Comparison of ENCODE assay signal across 7 mouse cellular contexts in the genomic region with DNA sequence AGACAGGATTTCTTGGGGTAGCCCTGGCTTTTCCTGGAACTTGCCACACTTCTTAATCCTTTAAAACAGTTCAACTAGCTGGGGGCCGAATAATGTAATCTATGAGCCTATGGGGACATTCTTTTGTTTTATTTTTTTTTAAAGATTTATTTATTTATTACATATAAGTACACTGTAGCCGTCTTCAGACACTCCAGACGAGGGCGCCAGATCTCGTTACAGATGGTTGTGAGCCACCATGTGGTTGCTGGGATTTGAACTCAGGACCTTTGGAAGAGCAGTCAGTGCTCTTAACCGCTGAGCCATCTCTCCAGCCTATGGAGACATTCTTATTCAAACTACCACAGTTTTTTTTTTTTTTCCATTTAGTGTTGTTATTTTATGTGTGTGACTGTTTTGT. TPM values are rescaled to one million over a fixed set of nuclear protein-coding genes. Genes with fewer than 3 reads are reported as not detected.
DNase-seq lines count a peak whose midpoint lies in the region; ATAC-seq and TF ChIP-seq lines count a peak whose summit lies in the region.
"Not testable (repeated sequence)": the region's sequence is repeated elsewhere in the genome, so short reads cannot be mapped to it uniquely, and the experiment has no call there.

No protein-coding gene starts in this region.

- TF ChIP-seq RAD21 in CH12.LX (IDR thresholded peaks at IDR 0.05; ENCODE audit: low read depth, low read length), result not testable (repeated sequence)

- DNase-seq in CH12.LX (ENCODE audit: extremely low read depth); Patski (ENCODE audit: low read depth, low spot score); gastrocnemius, adult 2 months: not testable (repeated sequence)
- DNase-seq in splenic B cell, adult 2 months (ENCODE audit: low read depth, low spot score), result peak; percentile 26
- DNase-seq in thymus, postnatal 14 days, result peak; percentile 49
- DNase-seq in thymus, postnatal 4 days, result peak; percentile 66

- TF ChIP-seq POLR2A in CH12.LX (IDR thresholded peaks at IDR 0.05; ENCODE audit: low read depth, low read length), result not testable (repeated sequence)

- not testable (repeated sequence) for H3K9me3 ChIP-seq in CH12.LX (replicated peaks; ENCODE audit: low read length); intestine, embryonic 15.5 days

- CTCF ChIA-PET in Patski (lab: Charles Lee), result interaction anchor here (1.2 to 1.6 kb wide), 2 partner anchors 21 to 64 kb away, joined by 3 to 4 read pairs; no protein-coding TSS in a partner anchor

- not testable (repeated sequence) for H3K27me3 ChIP-seq in CH12.LX (replicated peaks); Patski; intestine, embryonic 15.5 days (replicated peaks); splenic B cell, adult 2 months (ENCODE audit: control insufficient read depth, insufficient read depth, low read length, poor library complexity, severe bottlenecking)

- ATAC-seq in Patski, result not testable (repeated sequence)
- 0 out of 2 replicates have a peak, but pooled peaks have one; percentile 15 for ATAC-seq in intestine, embryonic 15.5 days

- POLR2A ChIA-PET in Patski (lab: Charles Lee), result not testable (repeated sequence)

- not testable (repeated sequence) for H3K27ac ChIP-seq in CH12.LX (ENCODE audit: insufficient read depth, low read depth); intestine, embryonic 15.5 days
- H3K27ac ChIP-seq in gastrocnemius, adult 2 months, result peak overlapping the region; percentile 56; the same call in 1 of the 2 replicates

- WGBS in intestine, embryonic 15.5 days, result 89% methylated on average over 6 of the region's 6 CpGs

- 0 out of 2 replicates have a peak, but pooled peaks have one; percentile 4 for TF ChIP-seq EP300 in CH12.LX (IDR thresholded peaks at IDR 0.05; ENCODE audit: low read length)

- not testable (repeated sequence) for H3K4me3 ChIP-seq in CH12.LX (replicated peaks in 1 of 3; ENCODE audit: low read depth in 2 of 3, low read length in 2 of 3, poor library complexity in 1 of 3); gastrocnemius, adult 2 months; intestine, embryonic 15.5 days (replicated peaks)

- dilution Hi-C loops in CH12.LX (cut with MboI; ENCODE audit: extremely low pct_ligation_motif_present, extremely low pct_unique_long_range_greater_than_20kb, low sequenced_read_pairs), result not testable (repeated sequence)

- in situ Hi-C loops in CH12.LX (cut with MboI; ENCODE audit: low pct_ligation_motif_present, low pct_unique_long_range_greater_than_20kb, low sequenced_read_pairs), result loop anchor here (10.0 kb wide), 1 partner anchor 125 kb away; a partner anchor contains a TSS
- in situ Hi-C loops in Patski (cut with MboI; ENCODE audit: low pct_unique_long_range_greater_than_20kb), result not testable (repeated sequence)

- TF ChIP-seq CTCF in CH12.LX (conservative IDR thresholded peaks at IDR 0.05 in 1 of 2, IDR thresholded peaks at IDR 0.05 in 1 of 2; ENCODE audit: low read depth in 2 of 2, low read length in 2 of 2), result peak in 1 of 2 experiments; percentile 35; a peak in 1 of 4 replicates
- peak; percentile 40 for TF ChIP-seq CTCF in Patski (IDR thresholded peaks at IDR 0.05)
- not testable (repeated sequence) for TF ChIP-seq CTCF in gastrocnemius, adult 2 months (IDR thresholded peaks at IDR 0.05)

- H3K4me2 ChIP-seq in CH12.LX (ENCODE audit: insufficient read depth, low read depth, poor library complexity, severe bottlenecking); intestine, embryonic 15.5 days (replicated peaks): not testable (repeated sequence)

- H3K36me3 ChIP-seq in CH12.LX (replicated peaks in 1 of 2; ENCODE audit: control insufficient read depth in 1 of 2, insufficient read depth in 1 of 2, low read length in 1 of 2), result peaks cover 38 to 58% of the 10 kb centered on the region in 2 experiments
- H3K36me3 ChIP-seq in intestine, embryonic 15.5 days, result peaks cover 25% of the 10 kb centered on the region
- not testable (repeated sequence) for H3K36me3 ChIP-seq in splenic B cell, adult 2 months (ENCODE audit: control insufficient read depth, insufficient read depth, low read length, poor library complexity, severe bottlenecking)

- H3K79me2 ChIP-seq in CH12.LX (replicated peaks; ENCODE audit: control insufficient read depth, extremely low read depth, insufficient read depth, poor library complexity, severe bottlenecking), result not testable (repeated sequence)

- peaks cover 3 to 35% of the 10 kb centered on the region in 2 experiments for H3K4me1 ChIP-seq in CH12.LX (ENCODE audit: control insufficient read depth in 1 of 2, insufficient read depth in 2 of 2)
- not testable (repeated sequence) for H3K4me1 ChIP-seq in intestine, embryonic 15.5 days (replicated peaks)

- H3K9ac ChIP-seq in CH12.LX (ENCODE audit: insufficient read depth, low read depth); intestine, embryonic 15.5 days: not testable (repeated sequence)

- intact Hi-C loops in gastrocnemius, adult 2 months (cut with DNase I), result loop anchor here (1.0 to 5.0 kb wide), 2 partner anchors 45 to 222 kb away; no protein-coding TSS in a partner anchor

RNA-seq across cellular contexts. Expression of a gene that starts 8.5 kb away (rescaled TPM):
- total RNA-seq in CH12.LX (2012; rRNA removed), result 89.1 and 112 TPM in 2 replicates
- total RNA-seq in CH12.LX (2014; rRNA removed), result 115 and 124 TPM in 2 replicates
- polyA plus RNA-seq in CH12.LX (2012; ENCODE audit: insufficient read length, low read depth), result 110 and 133 TPM in 2 replicates
- polyA plus RNA-seq in Patski (2021), result 56.1 TPM
- total RNA-seq in gastrocnemius, adult 2 months (2021), result 10 to 100 TPM; 35.6 to 45.8 TPM
- 126 and 128 TPM in 2 replicates for polyA plus RNA-seq in intestine, embryonic 15.5 days (2015; fragmentation: Nextera tagmentation; extraction: Ambion mirVana)

RNA-seq across cellular contexts. Expression of a gene that starts 11.6 kb away (rescaled TPM):
- total RNA-seq in CH12.LX (2012; rRNA removed) (88.6 and 101 TPM in 2 replicates), CH12.LX (2014; rRNA removed) (63.7 and 66.7 TPM in 2 replicates)
- polyA plus RNA-seq in CH12.LX (2012; ENCODE audit: insufficient read length, low read depth) (81.7 and 89.6 TPM in 2 replicates), Patski (2021) (23.7 TPM)
- 10 to 100 TPM in 1 of 2 experiments, 1 to 10 TPM in 1; 8.7 to 10.9 TPM for total RNA-seq in gastrocnemius, adult 2 months (2021)
- polyA plus RNA-seq in intestine, embryonic 15.5 days (2015; fragmentation: Nextera tagmentation; extraction: Ambion mirVana), result 18.5 and 18.6 TPM in 2 replicates

RNA-seq across cellular contexts. Expression of a gene that starts 19.4 kb away (rescaled TPM):
- total RNA-seq in CH12.LX (2012; rRNA removed) (115 and 143 TPM in 2 replicates), CH12.LX (2014; rRNA removed) (107 and 108 TPM in 2 replicates)
- polyA plus RNA-seq in CH12.LX (2012; ENCODE audit: insufficient read length, low read depth) (66.1 and 70.3 TPM in 2 replicates), Patski (2021) (16.1 TPM)
- total RNA-seq in gastrocnemius, adult 2 months (2021), result 1 to 10 TPM; 6.5 to 9.7 TPM
- polyA plus RNA-seq in intestine, embryonic 15.5 days (2015; fragmentation: Nextera tagmentation; extraction: Ambion mirVana), result 5.0 and 5.6 TPM in 2 replicates

RNA-seq across cellular contexts. Expression of a gene that starts 19.4 kb away (rescaled TPM):
- total RNA-seq in CH12.LX (2012; rRNA removed) (4.3 and 4.7 TPM in 2 replicates), CH12.LX (2014; rRNA removed) (3.8 and 4.3 TPM in 2 replicates)
- polyA plus RNA-seq in CH12.LX (2012; ENCODE audit: insufficient read length, low read depth) (4.7 and 5.2 TPM in 2 replicates), Patski (2021) (8.3 TPM)
- total RNA-seq in gastrocnemius, adult 2 months (2021), result 10 to 100 TPM in 1 of 2 experiments, 1 to 10 TPM in 1; 8.7 to 14.6 TPM
- 3.8 TPM in 2 replicates for polyA plus RNA-seq in intestine, embryonic 15.5 days (2015; fragmentation: Nextera tagmentation; extraction: Ambion mirVana)
